Mouse (Mus musculus): Measurements from ENCODE around the gene Mrtfa. TPM values are rescaled to one million over a fixed set of nuclear protein-coding genes. Genes with fewer than 3 reads are reported as not detected.

The Mrtfa gene
- polyA plus RNA-seq, 2 experiments, result 3.4 to 4.8 TPM

- H3K9ac ChIP-seq (replicated peaks), result no peak overlapping the region
- H3K4me3 ChIP-seq (ENCODE audit: insufficient read depth in 1 of 2, low read depth in 2 of 2, low read length in 2 of 2), result no peak overlapping the region
- no peak overlapping the region for H3K4me2 ChIP-seq (ENCODE audit: low read depth)
- no peaks in the 10 kb centered on the region for H3K27me3 ChIP-seq (ENCODE audit: control insufficient read depth, insufficient read depth, low read length)
- no peak overlapping the region for H3K27ac ChIP-seq
- 84% methylated on average over 2 of the region's 2 CpGs for WGBS (ENCODE audit: insufficient replicate concordance)
- H3K4me1 ChIP-seq (replicated peaks; ENCODE audit: control insufficient read depth in 2 of 2, insufficient read depth in 2 of 2, low read length in 1 of 2), result peaks cover 2 to 25% of the 10 kb centered on the region in 2 experiments; a peak in 3 of 4 replicates
- no peaks in the 10 kb centered on the region for H3K9me3 ChIP-seq (ENCODE audit: control insufficient read depth, low read length)
- no peaks in the 10 kb centered on the region for H3K36me3 ChIP-seq (replicated peaks; ENCODE audit: control insufficient read depth, insufficient read depth, low read depth)
- ATAC-seq (ENCODE audit: insufficient read depth), result no peak
- no peak for TF ChIP-seq EP300 (IDR thresholded peaks at IDR 0.05; ENCODE audit: low read depth)
- TF ChIP-seq CTCF (IDR thresholded peaks at IDR 0.05; ENCODE audit: low read depth), result no peak
- DNase-seq (ENCODE audit: low read depth in 3 of 3, low spot score in 3 of 3), result no peak
These were observed 207.3 kb downstream of the Mrtfa start for GRCm38 (mm10) chr15:80983264-80983663.

- H3K4me3 ChIP-seq (ENCODE audit: insufficient read depth in 1 of 2, low read depth in 2 of 2, low read length in 2 of 2), result no peak overlapping the region
- H3K9ac ChIP-seq (replicated peaks), result no peak overlapping the region
- no peak overlapping the region for H3K27ac ChIP-seq
- H3K9me3 ChIP-seq (ENCODE audit: control insufficient read depth, low read length), result no peaks in the 10 kb centered on the region
- ATAC-seq (ENCODE audit: insufficient read depth), result peak; percentile 66
- no peak overlapping the region for H3K4me2 ChIP-seq (ENCODE audit: low read depth)
- no peaks in the 10 kb centered on the region for H3K36me3 ChIP-seq (replicated peaks; ENCODE audit: control insufficient read depth, insufficient read depth, low read depth)
- peak in 1 of 3 experiments; percentile 28 for DNase-seq (ENCODE audit: low read depth in 3 of 3, low spot score in 3 of 3)
- no peak for TF ChIP-seq CTCF (IDR thresholded peaks at IDR 0.05; ENCODE audit: low read depth)
- TF ChIP-seq EP300 (IDR thresholded peaks at IDR 0.05; ENCODE audit: low read depth), result peak; percentile 53; the same call in 1 of the 2 replicates
- WGBS (ENCODE audit: insufficient replicate concordance), result 26% methylated on average over 4 of the region's 4 CpGs
- H3K27me3 ChIP-seq (ENCODE audit: control insufficient read depth, insufficient read depth, low read length), result no peaks in the 10 kb centered on the region
- H3K4me1 ChIP-seq (replicated peaks; ENCODE audit: control insufficient read depth in 2 of 2, insufficient read depth in 2 of 2, low read length in 1 of 2), result peaks cover 0 to 22% of the 10 kb centered on the region in 2 experiments; a peak in 3 of 4 replicates
These were observed 209.4 kb downstream of the Mrtfa start for GRCm38 (mm10) chr15:80981176-80981575.

- Histone ChIP-seq H3K4me2 (ENCODE audit: low read depth) (no peak overlapping the region), H3K36me3 (replicated peaks; ENCODE audit: control insufficient read depth, insufficient read depth, low read depth) (no peaks in the 10 kb centered on the region), H3K27me3 (ENCODE audit: control insufficient read depth, insufficient read depth, low read length) (no peaks in the 10 kb centered on the region), H3K27ac (no peak overlapping the region), H3K9ac (replicated peaks) (no peak overlapping the region), H3K4me1 (replicated peaks; ENCODE audit: control insufficient read depth in 2 of 2, insufficient read depth in 2 of 2, low read length in 1 of 2) (peaks cover 0 to 22% of the 10 kb centered on the region in 2 experiments; a peak in 3 of 4 replicates), H3K9me3 (ENCODE audit: control insufficient read depth, low read length) (no peaks in the 10 kb centered on the region), H3K4me3 (ENCODE audit: insufficient read depth in 1 of 2, low read depth in 2 of 2, low read length in 2 of 2) (no peak overlapping the region)
- WGBS (ENCODE audit: insufficient replicate concordance), result 63% methylated on average over 4 of the region's 4 CpGs
- no peak for ATAC-seq (ENCODE audit: insufficient read depth)
- DNase-seq (ENCODE audit: low read depth in 3 of 3, low spot score in 3 of 3), result no peak
- no peak for TF ChIP-seq CTCF (IDR thresholded peaks at IDR 0.05; ENCODE audit: low read depth)
- no peak for TF ChIP-seq EP300 (IDR thresholded peaks at IDR 0.05; ENCODE audit: low read depth)
These were observed 210.9 kb downstream of the Mrtfa start for GRCm38 (mm10) chr15:80979611-80980010.

- Histone ChIP-seq H3K36me3 (replicated peaks; ENCODE audit: control insufficient read depth, insufficient read depth, low read depth) (no peaks in the 10 kb centered on the region), H3K9ac (replicated peaks) (peak within 1 kb of the TSS; percentile 74), H3K4me3 (ENCODE audit: insufficient read depth in 1 of 2, low read depth in 2 of 2, low read length in 2 of 2) (peak within 1 kb of the TSS; percentile 82 to 85), H3K4me1 (replicated peaks; ENCODE audit: control insufficient read depth in 2 of 2, insufficient read depth in 2 of 2, low read length in 1 of 2) (peaks cover 0 to 22% of the 10 kb centered on the region in 2 experiments; a peak in 3 of 4 replicates), H3K4me2 (ENCODE audit: low read depth) (peak within 1 kb of the TSS; percentile 72), H3K9me3 (ENCODE audit: control insufficient read depth, low read length) (no peaks in the 10 kb centered on the region), H3K27ac (no peak within 1 kb of the TSS), H3K27me3 (ENCODE audit: control insufficient read depth, insufficient read depth, low read length) (no peaks in the 10 kb centered on the region)
- peak; percentile 86 for ATAC-seq (ENCODE audit: insufficient read depth)
- WGBS (ENCODE audit: insufficient replicate concordance), result under 1% methylated on average over 66 of the region's 67 CpGs
- TF ChIP-seq CTCF (IDR thresholded peaks at IDR 0.05; ENCODE audit: low read depth) (no peak), EP300 (IDR thresholded peaks at IDR 0.05; ENCODE audit: low read depth) (no peak)
- peak; percentile 67 to 72 (median 67) for DNase-seq (ENCODE audit: low read depth in 3 of 3, low spot score in 3 of 3)
These were observed 212.8 kb downstream of the Mrtfa start, which contains the start of gene Sgsm3 for GRCm38 (mm10) chr15:80977620-80978334. Gene Sgsm3 (plus strand): TSS chr15:80977765.

GRCm38 (mm10) chr15:80975666-80976065 is 214.9 kb downstream of the Mrtfa start:
- ATAC-seq (ENCODE audit: insufficient read depth) (no peak), DNase-seq (ENCODE audit: low read depth in 3 of 3, low spot score in 3 of 3) (no peak)
- no peak for TF ChIP-seq EP300 (IDR thresholded peaks at IDR 0.05; ENCODE audit: low read depth)
- no peak for TF ChIP-seq CTCF (IDR thresholded peaks at IDR 0.05; ENCODE audit: low read depth)
- Histone ChIP-seq H3K4me2 (ENCODE audit: low read depth) (no peak overlapping the region), H3K9ac (replicated peaks) (no peak overlapping the region), H3K4me3 (ENCODE audit: insufficient read depth in 1 of 2, low read depth in 2 of 2, low read length in 2 of 2) (no peak overlapping the region), H3K4me1 (replicated peaks; ENCODE audit: control insufficient read depth in 2 of 2, insufficient read depth in 2 of 2, low read length in 1 of 2) (peaks cover 0 to 15% of the 10 kb centered on the region in 2 experiments; a peak in 2 of 4 replicates), H3K27ac (no peak overlapping the region), H3K9me3 (ENCODE audit: control insufficient read depth, low read length) (no peaks in the 10 kb centered on the region), H3K27me3 (ENCODE audit: control insufficient read depth, insufficient read depth, low read length) (no peaks in the 10 kb centered on the region), H3K36me3 (replicated peaks; ENCODE audit: control insufficient read depth, insufficient read depth, low read depth) (no peaks in the 10 kb centered on the region)
- 69% methylated on average over 3 of the region's 3 CpGs for WGBS (ENCODE audit: insufficient replicate concordance)

All from liver, embryonic 14.5 days (tissue).